Mouse (Mus musculus) urinary bladder, postnatal 10 days (tissue): ENCODE results near the gene Olfr970.
"Not testable (repeated sequence)": the region's sequence is repeated elsewhere in the genome, so short reads cannot be mapped to it uniquely, and the experiment has no call there.

Source experiments
- DNase-seq: peaks from one replicate; pipeline ENCODE4 v3.0.0; 2022; ENCODE audit warnings: low spot score

Gene Olfr970

GRCm38 (mm10) chr9:39808560-39808959 lies at the start of gene Olfr970:
Olfr970 (plus strand) TSS chr9:39808860.
- DNase-seq: no peak

- no peak for DNase-seq
Observed at GRCm38 (mm10) chr9:39783153-39783552, 25.5 kb upstream of the Olfr970 start, which contains the start of gene Olfr968. Olfr968 (minus strand) TSS chr9:39783253.

- no peak for DNase-seq
Observed at GRCm38 (mm10) chr9:39790558-39790957, 18.1 kb upstream of the Olfr970 start, which contains the start of gene Olfr969. Olfr969 (plus strand) TSS chr9:39790945.

- DNase-seq: not testable (repeated sequence)
Observed at GRCm38 (mm10) chr9:39836576-39836975, 27.9 kb downstream of the Olfr970 start, which contains the start of gene Olfr971. Olfr971 (plus strand) TSS chr9:39836876.

GRCm38 (mm10) chr9:39866122-39866521 lies 57.5 kb downstream of the Olfr970 start, which contains the start of gene Olfr972:
Olfr972 (plus strand) TSS chr9:39866422.
- DNase-seq: no peak
